Mouse (Mus musculus) ovary, adult 18-20 months (tissue): ENCODE results near the gene Hspa1l.
"Not testable (repeated sequence)": the region's sequence is repeated elsewhere in the genome, so short reads cannot be mapped to it uniquely, and the experiment has no call there.

Experiments used
- DNase-seq: peaks from one replicate; pipeline ENCODE4 v3.0.0; 2022; ENCODE audit warnings: low spot score, mixed read lengths

Hspa1l gene

GRCm38 (mm10) chr17:34972069-34972749, at the start of gene Hspa1l, which contains the start of gene Hspa1a:
Gene Hspa1l, plus strand, starts transcription at chr17:34972703.
Gene Hspa1a, minus strand, starts transcription at chr17:34972156.
- peak; percentile 75 for DNase-seq

GRCm38 (mm10) chr17:34922939-34923338, 49.6 kb upstream of the Hspa1l start:
- DNase-seq: no peak

- DNase-seq: no peak
Observed at GRCm38 (mm10) chr17:34924258-34924657, 48.2 kb upstream of the Hspa1l start.

- DNase-seq: no peak
Observed at GRCm38 (mm10) chr17:34927306-34928019, 45.0 kb upstream of the Hspa1l start.

- DNase-seq: no peak
Observed at GRCm38 (mm10) chr17:34928841-34929240, 43.7 kb upstream of the Hspa1l start.

- peak; percentile 97 for DNase-seq
Observed at GRCm38 (mm10) chr17:34931061-34931734, 41.3 kb upstream of the Hspa1l start, which contains the start of gene Neu1. Gene Neu1, plus strand, starts transcription at chr17:34931253.

- DNase-seq: no peak
Observed at GRCm38 (mm10) chr17:34931735-34932098, 40.8 kb upstream of the Hspa1l start.

GRCm38 (mm10) chr17:34932287-34932686, 40.2 kb upstream of the Hspa1l start:
- DNase-seq: no peak

GRCm38 (mm10) chr17:34934031-34934430, 38.5 kb upstream of the Hspa1l start:
- DNase-seq: no peak

GRCm38 (mm10) chr17:34934830-34935229, 37.7 kb upstream of the Hspa1l start:
- DNase-seq: no peak

- no peak for DNase-seq
Observed at GRCm38 (mm10) chr17:34937960-34938505, 34.5 kb upstream of the Hspa1l start.

- no peak for DNase-seq
Observed at GRCm38 (mm10) chr17:34941344-34942041, 31.0 kb upstream of the Hspa1l start.

GRCm38 (mm10) chr17:34943128-34943815, 29.2 kb upstream of the Hspa1l start:
- DNase-seq: no peak

- DNase-seq: no peak
Observed at GRCm38 (mm10) chr17:34944362-34944761, 28.1 kb upstream of the Hspa1l start.

GRCm38 (mm10) chr17:34946486-34947140, 25.9 kb upstream of the Hspa1l start:
- DNase-seq: no peak

- no peak for DNase-seq
Observed at GRCm38 (mm10) chr17:34947606-34948005, 24.9 kb upstream of the Hspa1l start.

GRCm38 (mm10) chr17:34948721-34949552, 23.6 kb upstream of the Hspa1l start:
- DNase-seq: not testable (repeated sequence)

GRCm38 (mm10) chr17:34949553-34949969, 22.9 kb upstream of the Hspa1l start:
- no peak for DNase-seq

- DNase-seq: no peak
Observed at GRCm38 (mm10) chr17:34950514-34951455, 21.7 kb upstream of the Hspa1l start.
